Mouse (Mus musculus): ENCODE measurements around the gene Terf2.

- TF ChIP-seq POLR2A (IDR thresholded peaks at IDR 0.05; ENCODE audit: borderline replicate concordance, extremely low read depth, insufficient read depth, insufficient read length, poor library complexity, severe bottlenecking) (no peak), CTCF (IDR thresholded peaks at IDR 0.05; ENCODE audit: borderline replicate concordance, extremely low read depth, insufficient read depth, insufficient read length) (no peak)
Measured at GRCm38 (mm10) chr8:107129171-107130025, 33.1 kb upstream of the Terf2 start.
